Mouse (Mus musculus) embryonic fibroblast, embryonic 13.5 days (primary cell): ENCODE data around the gene Fam178b. TPM values are rescaled to one million over a fixed set of nuclear protein-coding genes. Genes with fewer than 3 reads are reported as not detected.

Experiments
- H3K27ac ChIP-seq: 2 replicates; pipeline ENCODE4 v1.5.1; 2012; ENCODE audit warnings: low read length, control low read depth, inconsistent platforms; ENCODE audit not compliant: insufficient read depth
- H3K4me1 ChIP-seq: 2 replicates; pipeline ENCODE4 v1.6.1; 2011; ENCODE audit warnings: low read length; ENCODE audit not compliant: control insufficient read depth, insufficient read depth
- H3K4me3 ChIP-seq: 2 replicates; pipeline ENCODE4 v1.5.1; 2011; ENCODE audit warnings: mild to moderate bottlenecking, control low read depth, low read length; ENCODE audit not compliant: insufficient read depth
- CTCF ChIP-seq: IDR thresholded peaks from 2 replicates; pipeline ENCODE4 v1.5.1; 2011; ENCODE audit warnings: mild to moderate bottlenecking, control low read depth, low read length, moderate library complexity, borderline replicate concordance; ENCODE audit not compliant: insufficient read depth
- POLR2A ChIP-seq: IDR thresholded peaks from 2 replicates; pipeline ENCODE4 v1.6.1; 2011; ENCODE audit warnings: low read depth, mild to moderate bottlenecking, control low read depth, low read length, moderate library complexity
- polyA plus RNA-seq: library from polyadenylated mRNA; stranded (reverse); fragments of >200 nt; gene quantifications from 2 replicates; pipeline ENCODE4 v1.2.4, GENCODE M21; 2011; ENCODE audit warnings: low read depth; ENCODE audit not compliant: missing spikeins, insufficient read length

Gene Fam178b
- polyA plus RNA-seq, 1 experiment: not detected

GRCm38 (mm10) chr1:36593099-36593498, 89.9 kb downstream of the Fam178b start:
- TF ChIP-seq CTCF: no peak
- TF ChIP-seq POLR2A: no peak
- H3K4me3 ChIP-seq: no peak overlapping the region
- H3K27ac ChIP-seq: no peak overlapping the region
- H3K4me1 ChIP-seq: no peaks in the 10 kb centered on the region

- TF ChIP-seq POLR2A (no peak), CTCF (no peak)
- no peaks in the 10 kb centered on the region for H3K4me1 ChIP-seq
- H3K4me3 ChIP-seq: no peak overlapping the region
- no peak overlapping the region for H3K27ac ChIP-seq
Measured at GRCm38 (mm10) chr1:36591408-36591807, 91.6 kb downstream of the Fam178b start.

- H3K4me3 ChIP-seq: no peak overlapping the region
- H3K4me1 ChIP-seq: no peaks in the 10 kb centered on the region
- TF ChIP-seq POLR2A: no peak
- no peak for TF ChIP-seq CTCF
- H3K27ac ChIP-seq: no peak overlapping the region
Measured at GRCm38 (mm10) chr1:36590664-36591063, 92.3 kb downstream of the Fam178b start.

GRCm38 (mm10) chr1:36589486-36589885, 93.5 kb downstream of the Fam178b start:
- no peak overlapping the region for H3K27ac ChIP-seq
- no peaks in the 10 kb centered on the region for H3K4me1 ChIP-seq
- TF ChIP-seq CTCF (no peak), POLR2A (no peak)
- H3K4me3 ChIP-seq: no peak overlapping the region

- Histone ChIP-seq H3K4me3 (no peak overlapping the region), H3K4me1 (no peaks in the 10 kb centered on the region), H3K27ac (no peak overlapping the region)
- no peak for TF ChIP-seq CTCF
- TF ChIP-seq POLR2A: no peak; the same call in 1 of the 2 replicates
Measured at GRCm38 (mm10) chr1:36588476-36589450, 94.2 kb downstream of the Fam178b start.

- Histone ChIP-seq H3K4me3 (no peak overlapping the region), H3K4me1 (no peaks in the 10 kb centered on the region), H3K27ac (no peak overlapping the region)
- TF ChIP-seq CTCF (no peak), POLR2A (no peak)
Measured at GRCm38 (mm10) chr1:36587860-36588259, 95.1 kb downstream of the Fam178b start.

GRCm38 (mm10) chr1:36586288-36586687, 96.7 kb downstream of the Fam178b start:
- Histone ChIP-seq H3K4me3 (no peak overlapping the region), H3K27ac (no peak overlapping the region), H3K4me1 (no peaks in the 10 kb centered on the region)
- TF ChIP-seq POLR2A (no peak), CTCF (no peak)

GRCm38 (mm10) chr1:36583408-36584116, 99.4 kb downstream of the Fam178b start:
- no peak for TF ChIP-seq CTCF
- TF ChIP-seq POLR2A: no peak
- Histone ChIP-seq H3K4me1 (no peaks in the 10 kb centered on the region), H3K4me3 (no peak overlapping the region), H3K27ac (no peak overlapping the region)

- H3K4me1 ChIP-seq: no peaks in the 10 kb centered on the region
- H3K27ac ChIP-seq: no peak overlapping the region
- TF ChIP-seq POLR2A (no peak), CTCF (no peak)
- H3K4me3 ChIP-seq: no peak overlapping the region
Measured at GRCm38 (mm10) chr1:36582211-36582610, 100.8 kb downstream of the Fam178b start.

GRCm38 (mm10) chr1:36581260-36581659, 101.7 kb downstream of the Fam178b start:
- Histone ChIP-seq H3K4me1 (no peaks in the 10 kb centered on the region), H3K27ac (no peak overlapping the region), H3K4me3 (no peak overlapping the region)
- TF ChIP-seq POLR2A (no peak), CTCF (no peak)
